Mouse (Mus musculus): ENCODE results near the gene Serpina1b.
"Not testable (repeated sequence)": the region's sequence is repeated elsewhere in the genome, so short reads cannot be mapped to it uniquely, and the experiment has no call there.

Serpina1b gene

GRCm38 (mm10) chr12:103830273-103830672, at the start of gene Serpina1b:
Serpina1b (minus strand) TSS chr12:103830373.
- DNase-seq (ENCODE audit: low read depth, low spot score), result not testable (repeated sequence)

DNA sequence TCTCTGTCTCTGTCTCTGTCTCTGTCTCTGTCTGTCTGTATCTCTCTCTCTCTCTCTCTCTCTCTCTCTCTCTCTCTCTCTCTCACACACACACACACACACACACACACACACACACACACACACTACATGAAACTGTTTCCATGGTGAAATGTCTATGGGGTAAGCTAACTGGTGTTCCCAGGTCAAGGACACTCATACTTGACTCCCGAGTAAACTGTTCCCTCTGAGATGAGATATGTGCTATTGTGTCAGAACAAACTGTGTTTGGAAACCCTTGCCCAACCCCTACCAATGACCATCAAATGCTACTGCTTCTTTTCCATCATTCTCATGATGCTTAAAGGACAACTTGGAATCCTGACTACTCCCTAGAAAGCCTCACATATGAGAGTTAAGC, 36.7 kb upstream of the Serpina1b start:
- DNase-seq (ENCODE audit: low read depth, low spot score), result not testable (repeated sequence)

- DNase-seq (ENCODE audit: low read depth, low spot score), result not testable (repeated sequence)
These were observed 33.2 kb upstream of the Serpina1b start, which contains the start of gene Serpina1a for GRCm38 (mm10) chr12:103863101-103863974. Serpina1a (minus strand) TSS chr12:103863562.

GRCm38 (mm10) chr12:103860976-103861375, 30.8 kb upstream of the Serpina1b start:
- no peak for DNase-seq (ENCODE audit: low read depth, low spot score)

DNA sequence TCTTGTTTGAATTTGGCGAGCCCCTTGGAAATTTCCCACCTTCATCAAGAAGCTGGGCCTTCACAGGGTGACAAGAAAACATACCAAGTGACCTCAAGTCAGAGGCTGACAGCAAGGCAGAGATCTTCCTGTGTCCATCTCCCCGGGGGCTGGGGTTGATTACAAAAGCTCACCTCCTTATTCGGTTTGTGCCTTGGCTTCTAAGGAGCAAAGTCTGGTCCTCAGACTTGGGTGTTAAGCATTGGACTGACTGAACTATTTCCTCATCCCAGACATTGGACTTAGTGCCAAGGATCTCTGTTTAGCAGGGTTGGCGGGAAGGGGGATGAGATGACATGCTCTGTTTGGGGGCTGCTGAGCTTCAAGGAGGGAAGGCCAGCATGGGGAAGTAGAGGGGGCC, 30.4 kb upstream of the Serpina1b start:
- not testable (repeated sequence) for DNase-seq (ENCODE audit: low read depth, low spot score)

- DNase-seq (ENCODE audit: low read depth, low spot score), result not testable (repeated sequence)
These were observed 29.4 kb upstream of the Serpina1b start for GRCm38 (mm10) chr12:103859584-103859983.

GRCm38 (mm10) chr12:103853032-103853431, 22.9 kb upstream of the Serpina1b start:
- DNase-seq (ENCODE audit: low read depth, low spot score), result not testable (repeated sequence)

DNA sequence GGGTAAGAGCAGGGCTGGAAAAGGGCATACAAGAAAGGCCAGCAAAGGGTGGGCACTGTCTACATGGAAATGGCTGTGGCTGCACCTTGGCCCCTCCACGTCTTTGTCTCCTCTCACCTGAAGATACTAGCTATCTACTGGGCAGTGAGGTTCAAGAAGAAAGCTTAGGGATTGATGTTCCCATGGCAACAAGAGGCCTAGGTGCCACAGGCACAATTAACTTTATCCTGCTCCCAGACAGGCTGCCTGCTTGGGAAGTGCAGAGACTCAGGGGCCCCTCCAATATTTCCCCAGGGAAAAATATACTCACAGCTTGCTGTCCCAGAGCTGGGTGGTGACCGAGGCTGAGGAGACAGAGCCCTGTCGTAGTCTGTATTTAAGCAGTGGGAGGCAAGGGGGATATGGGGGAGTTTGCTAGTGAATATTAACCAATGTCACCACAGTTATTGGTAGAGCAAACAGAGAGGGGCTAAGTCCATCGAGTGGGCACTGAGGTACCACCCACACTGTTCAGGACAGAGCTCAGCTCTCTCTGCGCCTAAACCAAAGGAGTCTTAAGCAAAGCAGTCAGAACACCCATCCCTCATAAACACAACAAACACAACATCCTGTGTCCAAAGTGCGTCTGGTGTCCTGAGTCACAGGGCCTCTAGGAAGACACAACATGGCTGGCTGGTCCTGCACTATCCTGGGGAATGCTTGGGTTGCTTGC, 2.4 kb downstream of the Serpina1b start:
- not testable (repeated sequence) for DNase-seq (ENCODE audit: low read depth, low spot score)

DNA sequence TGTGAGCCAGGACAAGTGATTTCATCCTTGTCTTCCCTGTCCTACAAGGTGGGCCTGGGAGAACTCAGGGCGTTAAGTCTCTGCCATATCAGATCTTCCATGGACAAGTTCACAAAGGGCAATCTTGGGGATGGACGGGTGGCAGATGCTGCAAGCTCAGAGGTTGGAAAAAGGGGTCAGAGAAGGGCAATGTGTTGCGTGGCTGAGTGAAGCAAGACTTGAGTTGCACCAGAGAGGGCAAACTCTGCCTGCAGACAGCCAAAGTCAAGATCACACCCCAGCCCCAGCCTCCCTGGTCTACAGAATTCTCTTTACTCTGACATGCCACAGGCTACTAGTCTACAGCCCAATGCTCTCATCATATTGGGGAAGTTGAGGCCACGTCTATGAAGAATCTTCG, 6.3 kb downstream of the Serpina1b start:
- not testable (repeated sequence) for DNase-seq (ENCODE audit: low read depth, low spot score)

DNA sequence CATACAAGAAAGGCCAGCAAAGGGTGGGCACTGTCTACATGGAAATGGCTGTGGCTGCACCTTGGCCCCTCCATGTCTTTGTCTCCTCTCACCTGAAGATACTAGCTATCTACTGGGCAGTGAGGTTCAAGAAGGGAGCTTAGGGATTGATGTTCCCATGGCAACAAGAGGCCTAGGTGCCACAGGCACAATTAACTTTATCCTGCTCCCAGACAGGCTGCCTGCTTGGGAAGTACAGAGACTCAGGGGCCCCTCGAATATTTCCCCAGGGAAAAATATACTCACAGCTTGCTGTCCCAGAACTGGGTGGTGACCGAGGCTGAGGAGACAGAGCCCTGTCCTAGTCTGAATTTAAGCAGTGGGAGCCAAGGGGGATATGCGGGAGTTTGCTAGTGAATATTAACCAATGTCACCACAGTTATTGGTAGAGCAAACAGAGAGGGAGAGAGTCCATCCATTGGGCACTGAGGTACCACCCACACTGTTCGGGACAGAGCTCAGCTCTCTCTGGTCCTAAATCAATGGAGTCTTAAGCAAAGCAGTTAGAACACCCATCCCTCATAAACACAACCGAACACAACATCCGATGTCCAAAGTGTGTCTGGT, 56.8 kb downstream of the Serpina1b start, which contains the start of gene Serpina1d:
TSS of gene Serpina1d (minus strand) at position 347 of the 606 bp plus-strand sequence.
- not testable (repeated sequence) for DNase-seq (ENCODE audit: low read depth, low spot score)

DNA sequence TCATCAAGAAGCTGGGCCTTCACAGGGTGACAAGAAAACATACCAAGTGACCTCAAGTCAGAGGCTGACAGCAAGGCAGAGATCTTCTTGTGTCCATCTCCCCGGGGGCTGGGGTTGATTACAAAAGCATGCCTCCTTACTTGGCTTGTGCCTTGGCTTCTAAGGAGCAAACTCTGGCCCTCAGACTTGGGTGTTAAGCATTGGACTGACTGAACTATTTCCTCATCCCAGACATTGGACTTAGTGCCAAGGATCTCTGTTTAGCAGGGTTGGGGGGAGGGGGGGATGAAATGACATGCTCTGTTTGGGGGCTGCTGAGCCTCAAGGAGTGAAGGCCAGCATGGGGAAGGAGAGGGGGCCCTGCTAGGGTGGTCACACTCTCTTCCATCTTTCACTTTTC, 59.6 kb downstream of the Serpina1b start:
- not testable (repeated sequence) for DNase-seq (ENCODE audit: low read depth, low spot score)

- DNase-seq (ENCODE audit: low read depth, low spot score), result not testable (repeated sequence)
These were observed 67.1 kb downstream of the Serpina1b start for GRCm38 (mm10) chr12:103763083-103763482.

DNA sequence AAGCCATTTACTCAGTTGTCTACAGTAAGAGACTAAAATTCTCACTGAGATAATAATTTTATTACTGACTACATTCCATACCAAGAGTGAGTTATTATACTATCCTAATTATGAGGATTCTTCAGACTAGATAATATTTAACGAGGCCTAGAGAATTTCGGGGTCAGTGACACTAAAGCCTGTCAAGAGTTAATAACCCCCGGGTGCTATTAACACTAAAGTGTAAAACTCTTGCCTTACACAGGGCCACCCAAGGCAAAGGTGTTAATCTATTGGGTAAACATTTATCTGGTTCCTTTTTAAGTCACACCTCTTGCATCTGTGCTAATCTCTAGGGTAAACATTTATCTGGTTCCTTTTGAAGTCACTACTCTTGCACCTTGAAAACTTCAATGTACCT, 69.9 kb downstream of the Serpina1b start:
- not testable (repeated sequence) for DNase-seq (ENCODE audit: low read depth, low spot score)

GRCm38 (mm10) chr12:103745957-103746356, 84.2 kb downstream of the Serpina1b start:
- not testable (repeated sequence) for DNase-seq (ENCODE audit: low read depth, low spot score)

DNA sequence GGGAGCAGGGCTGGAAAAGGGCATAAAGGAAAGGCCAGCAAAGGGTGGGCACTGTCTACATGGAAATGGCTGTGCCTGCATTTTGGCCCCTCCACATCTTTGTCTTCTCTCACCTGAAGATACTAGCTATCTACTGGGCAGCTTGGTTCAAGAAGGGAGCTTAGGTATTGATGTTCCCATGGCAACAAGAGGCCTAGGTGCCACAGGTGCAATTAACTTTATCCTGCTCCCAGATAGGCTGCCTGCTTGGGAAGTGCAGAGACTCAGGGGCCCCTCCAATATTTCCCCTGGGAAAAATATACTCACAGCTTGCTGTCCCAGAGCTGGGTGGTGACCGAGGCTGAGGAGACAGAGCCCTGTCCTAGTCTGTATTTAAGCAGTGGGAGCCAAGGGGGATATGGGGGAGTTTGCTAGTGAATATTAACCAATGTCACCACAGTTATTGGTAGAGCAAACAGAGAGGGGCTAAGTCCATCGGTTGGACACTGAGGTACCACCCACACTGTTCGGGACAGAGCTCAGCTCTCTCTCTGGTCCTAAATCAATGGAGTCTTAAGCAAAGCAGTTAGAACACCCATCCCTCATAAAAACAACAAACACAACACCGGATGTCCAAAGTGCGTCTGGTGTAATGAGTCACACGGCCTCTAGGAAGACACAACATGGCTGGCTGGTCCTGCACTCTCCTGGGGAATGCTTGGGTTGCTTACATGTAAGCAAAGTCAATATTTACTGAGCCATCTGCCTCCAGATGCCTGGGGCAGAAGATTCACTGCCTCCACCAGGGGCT, 92.2 kb downstream of the Serpina1b start:
- not testable (repeated sequence) for DNase-seq (ENCODE audit: low read depth, low spot score)

DNA sequence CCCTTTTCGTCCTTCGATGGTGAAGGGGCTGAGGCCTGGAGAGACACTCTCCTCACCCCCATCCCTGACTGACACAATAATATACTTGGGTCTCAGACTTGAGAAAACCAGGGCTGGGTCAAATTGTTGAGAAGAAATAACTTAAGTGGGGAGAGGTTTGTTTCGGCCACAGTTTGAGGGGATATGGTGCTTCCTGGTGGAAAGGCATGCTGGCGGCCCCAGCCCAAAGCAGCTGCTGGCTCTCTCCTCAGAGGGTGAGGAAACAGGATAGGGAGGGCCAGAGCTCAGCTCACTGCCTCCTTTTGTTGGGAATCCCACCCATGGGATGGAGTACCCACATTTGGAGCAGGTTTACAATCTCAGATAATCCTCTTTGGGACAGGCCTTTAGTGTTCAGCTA, 94.6 kb downstream of the Serpina1b start:
- DNase-seq (ENCODE audit: low read depth, low spot score), result not testable (repeated sequence)

DNA sequence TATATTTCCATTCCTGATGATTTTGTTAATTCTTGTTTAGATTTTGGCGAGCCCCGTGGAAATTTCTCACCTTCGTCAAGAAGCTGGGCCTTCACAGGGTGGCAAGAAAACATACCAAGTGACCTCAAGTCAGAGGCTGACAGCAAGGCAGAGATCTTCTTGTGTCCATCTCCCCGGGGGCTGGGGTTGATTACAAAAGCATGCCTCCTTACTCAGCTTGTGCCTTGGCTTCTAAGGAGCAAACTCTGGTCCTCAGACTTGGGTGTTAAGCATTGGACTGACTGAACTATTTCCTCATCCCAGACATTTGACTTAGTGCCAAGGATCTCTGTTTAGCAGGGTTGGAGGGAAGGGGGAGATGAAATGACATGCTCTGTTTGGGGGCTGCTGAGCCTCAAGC, 95.1 kb downstream of the Serpina1b start:
- not testable (repeated sequence) for DNase-seq (ENCODE audit: low read depth, low spot score)

DNA sequence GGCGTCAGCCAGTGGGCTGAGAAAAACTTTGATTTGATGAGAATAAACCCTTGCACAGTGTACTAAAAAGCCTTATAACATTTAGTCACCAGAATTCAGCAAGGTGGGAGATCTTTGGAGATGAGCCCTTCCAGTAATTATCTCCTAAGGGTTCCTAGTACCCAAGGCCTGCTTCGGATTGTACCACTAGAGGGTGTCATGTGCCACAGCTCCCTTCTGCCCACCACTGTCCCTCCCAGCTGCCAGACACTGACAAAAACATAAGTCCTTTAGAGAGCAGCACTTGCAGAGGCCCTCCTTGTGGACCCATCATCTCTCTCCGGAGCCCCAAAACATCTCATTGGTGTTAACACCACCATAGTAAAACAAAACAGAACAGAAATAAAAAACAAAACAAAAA, 118.6 kb downstream of the Serpina1b start:
- no peak for DNase-seq (ENCODE audit: low read depth, low spot score)

DNA sequence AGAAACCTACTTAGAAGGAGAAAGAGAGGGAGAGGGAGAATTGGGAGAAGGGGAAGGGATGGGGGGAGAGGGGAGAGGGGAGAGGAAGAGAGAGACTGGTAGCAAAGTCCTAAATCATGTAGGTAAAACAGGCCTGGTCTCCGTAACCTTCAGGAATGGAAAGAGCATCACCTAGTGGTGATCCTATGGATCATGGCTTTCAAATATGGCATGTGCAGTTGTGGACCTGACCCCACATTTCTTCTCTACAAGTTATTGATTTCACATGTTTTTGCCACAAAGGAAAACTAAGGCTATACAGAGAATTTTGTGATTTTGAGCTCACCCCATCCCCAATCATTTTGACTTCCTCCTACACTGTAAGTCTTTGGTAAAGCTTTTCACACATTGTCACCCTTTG, 119.8 kb downstream of the Serpina1b start:
- DNase-seq (ENCODE audit: low read depth, low spot score), result peak; percentile 1

DNA sequence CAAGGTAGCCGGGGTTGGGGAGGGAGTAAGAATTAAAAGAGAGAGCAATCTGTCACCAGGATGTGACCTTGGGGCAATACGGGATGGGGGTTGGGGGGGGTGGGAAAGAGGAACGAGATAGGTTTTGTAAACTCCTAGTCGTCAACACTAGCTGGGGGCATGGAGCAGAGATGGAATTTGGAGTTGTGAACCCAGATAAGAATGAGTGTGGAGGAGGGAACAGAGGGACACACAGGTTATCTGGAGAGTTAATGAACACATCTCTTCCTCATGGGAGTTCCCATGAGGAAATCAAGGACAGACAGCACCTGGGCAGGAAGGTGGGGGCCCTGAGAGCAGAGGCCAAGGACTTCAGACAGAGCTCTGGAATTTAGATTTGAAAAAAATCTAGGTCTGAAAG, 124.1 kb downstream of the Serpina1b start:
- no peak for DNase-seq (ENCODE audit: low read depth, low spot score)

GRCm38 (mm10) chr12:103705547-103705946, 124.6 kb downstream of the Serpina1b start:
- no peak for DNase-seq (ENCODE audit: low read depth, low spot score)
